Mouse (Mus musculus) brown adipose tissue, adult 24 weeks (tissue): ENCODE results near the gene Hes7. TPM values are rescaled to one million over a fixed set of nuclear protein-coding genes. Genes with fewer than 3 reads are reported as not detected.

Experiments used
- H3K27ac ChIP-seq: fragments of 200-500 bp; replicated peaks from 2 replicates; pipeline ENCODE4 v1.5.1; 2012; ENCODE audit warnings: low read depth, mild to moderate bottlenecking, low read length
- H3K4me1 ChIP-seq: fragments of 200-500 bp; 2 replicates; pipeline ENCODE4 v1.6.1; 2012; ENCODE audit warnings: low read length, mixed read lengths; ENCODE audit not compliant: control insufficient read depth, insufficient read depth, insufficient read length
- H3K4me3 ChIP-seq: fragments of 200-500 bp; 2 replicates; pipeline ENCODE4 v1.5.1; 2012; ENCODE audit warnings: low read depth, mild to moderate bottlenecking, low read length, moderate library complexity; ENCODE audit not compliant: insufficient read depth
- polyA plus RNA-seq: library from polyadenylated mRNA; stranded (reverse); fragments of >200 nt; gene quantifications from 2 replicates; pipeline ENCODE4 v1.2.4, GENCODE M21; 2012; ENCODE audit not compliant: missing spikeins, insufficient read depth, insufficient read length

Gene Hes7
- not detected in 2 replicates for polyA plus RNA-seq

GRCm38 (mm10) chr11:69120221-69121000 is at the start of gene Hes7:
Gene Hes7 (plus strand): TSS chr11:69120404.
- Histone ChIP-seq H3K4me3 (peak within 1 kb of the TSS; percentile 64), H3K4me1 (no peaks in the 10 kb centered on the region; the same call in 1 of the 2 replicates), H3K27ac (no peak within 1 kb of the TSS)

- peak within 1 kb of the TSS; percentile 81 for H3K4me3 ChIP-seq
- peak within 1 kb of the TSS; percentile 79 for H3K27ac ChIP-seq
- peaks cover 5% of the 10 kb centered on the region; the same call in 1 of the 2 replicates for H3K4me1 ChIP-seq
These were observed 49.5 kb upstream of the Hes7 start, which contains the start of gene Tmem107 for GRCm38 (mm10) chr11:69070590-69071222. Gene Tmem107 (plus strand): TSS chr11:69070806.

GRCm38 (mm10) chr11:69071262-69071661 is 48.9 kb upstream of the Hes7 start:
- peaks cover 2% of the 10 kb centered on the region; the same call in 1 of the 2 replicates for H3K4me1 ChIP-seq
- no peak overlapping the region; the same call in 1 of the 2 replicates for H3K27ac ChIP-seq
- peak overlapping the region; percentile 81 for H3K4me3 ChIP-seq

- Histone ChIP-seq H3K4me1 (no peaks in the 10 kb centered on the region), H3K4me3 (no peak overlapping the region; the same call in 1 of the 2 replicates), H3K27ac (no peak overlapping the region)
These were observed 48.0 kb upstream of the Hes7 start for GRCm38 (mm10) chr11:69072234-69072633.

GRCm38 (mm10) chr11:69072666-69073064 is 47.5 kb upstream of the Hes7 start:
- no peak overlapping the region for H3K27ac ChIP-seq
- no peaks in the 10 kb centered on the region for H3K4me1 ChIP-seq
- H3K4me3 ChIP-seq: peak overlapping the region; percentile 11

DNA sequence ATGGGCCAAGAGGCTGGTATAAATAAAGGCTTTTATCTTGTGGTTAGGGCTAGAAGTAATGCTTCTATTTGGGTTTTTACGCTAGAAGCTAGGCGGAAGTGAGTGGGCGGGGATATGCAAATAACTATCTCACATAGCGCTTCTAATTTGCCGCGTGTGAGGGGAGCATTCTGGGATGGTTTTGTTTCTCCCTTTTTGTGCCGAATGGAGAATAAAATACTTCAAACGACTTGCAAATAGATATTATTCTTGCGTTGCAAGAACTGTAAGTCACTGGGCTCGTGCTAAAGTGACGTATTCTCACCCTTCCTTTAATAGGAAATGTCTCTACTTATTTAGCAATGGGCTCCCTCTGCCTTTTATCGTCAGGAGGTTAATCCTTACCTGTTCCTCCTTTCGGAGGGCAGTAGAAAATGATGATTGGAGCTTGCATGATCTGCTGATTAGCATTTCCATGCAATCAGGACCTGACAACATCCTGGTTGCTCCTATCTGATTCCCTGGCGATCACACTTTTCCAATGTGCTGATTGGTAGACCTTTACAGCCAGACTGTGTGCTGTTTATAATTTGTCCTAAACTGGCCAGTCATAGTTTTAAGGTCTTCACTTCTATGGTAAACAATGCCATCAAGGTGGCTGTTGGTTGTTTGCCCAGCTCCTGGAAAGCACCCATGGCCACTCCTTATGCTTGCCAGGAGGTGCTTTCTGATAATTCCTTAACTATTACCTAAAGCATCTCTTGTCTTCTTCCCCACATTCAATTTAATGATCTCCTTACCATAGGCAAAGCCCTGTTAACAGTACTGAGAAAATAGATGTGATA is 46.9 kb upstream of the Hes7 start:
- H3K4me1 ChIP-seq: no peaks in the 10 kb centered on the region
- peak overlapping the region; percentile 95 for H3K27ac ChIP-seq
- peak overlapping the region; percentile 31 for H3K4me3 ChIP-seq

DNA sequence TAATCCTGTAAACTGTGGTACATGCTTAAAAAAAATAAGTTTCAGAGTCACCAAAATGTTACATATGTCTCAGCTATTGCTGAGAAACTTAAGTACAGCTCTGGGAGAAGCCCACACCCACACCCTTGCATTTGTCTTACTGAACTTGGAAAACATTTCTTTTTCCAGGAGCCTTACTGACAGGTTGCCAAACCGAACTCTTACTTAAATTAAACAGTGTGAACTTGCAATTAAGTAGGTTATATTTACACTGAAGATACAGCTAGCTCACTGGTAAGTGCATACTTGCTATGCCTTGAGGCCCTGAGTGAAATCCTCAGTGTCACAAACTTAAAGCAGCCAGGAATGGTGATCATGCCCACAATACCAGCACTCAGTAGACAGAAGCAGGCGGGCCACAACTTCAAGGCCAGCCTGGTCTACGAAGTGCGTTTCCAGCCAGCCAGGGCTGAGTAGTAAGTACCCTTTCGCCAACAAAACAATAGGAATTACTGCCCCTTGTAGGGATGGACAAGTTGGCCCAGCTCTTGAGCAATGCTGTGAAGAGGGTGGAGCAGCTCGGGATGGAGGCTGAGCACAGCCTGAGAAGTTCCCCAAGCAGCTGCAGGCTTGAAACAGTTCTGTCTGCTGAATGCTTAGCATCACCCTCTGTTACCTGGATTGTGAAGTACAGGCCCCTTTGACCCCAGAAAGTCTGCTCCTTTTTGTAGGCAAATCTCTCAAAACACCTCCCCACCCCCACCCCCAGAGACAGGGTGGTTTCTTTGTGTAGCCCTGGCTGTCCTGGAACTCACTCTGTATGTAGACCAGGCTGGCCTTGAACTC is 46.0 kb upstream of the Hes7 start:
- Histone ChIP-seq H3K4me3 (no peak overlapping the region), H3K4me1 (no peaks in the 10 kb centered on the region), H3K27ac (peak overlapping the region; percentile 17; the same call in 1 of the 2 replicates)

DNA sequence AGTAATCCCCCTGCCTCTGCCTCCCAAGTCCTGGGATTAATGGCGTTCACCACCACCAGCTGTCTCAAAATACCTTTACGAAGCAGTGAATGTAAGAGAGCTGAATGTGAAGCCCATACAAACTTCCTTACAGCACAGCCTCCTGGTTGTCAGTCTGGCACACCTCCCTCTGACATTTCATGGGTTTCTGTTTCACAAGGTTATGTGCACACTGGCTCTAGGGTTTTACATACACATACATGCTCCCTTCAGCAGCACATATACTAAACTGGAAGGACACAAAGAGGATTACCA is 45.5 kb upstream of the Hes7 start:
- Histone ChIP-seq H3K4me3 (no peak overlapping the region), H3K4me1 (no peaks in the 10 kb centered on the region), H3K27ac (no peak overlapping the region)

GRCm38 (mm10) chr11:69075764-69076479 is 44.3 kb upstream of the Hes7 start:
- Histone ChIP-seq H3K27ac (no peak overlapping the region), H3K4me3 (no peak overlapping the region), H3K4me1 (no peaks in the 10 kb centered on the region)

DNA sequence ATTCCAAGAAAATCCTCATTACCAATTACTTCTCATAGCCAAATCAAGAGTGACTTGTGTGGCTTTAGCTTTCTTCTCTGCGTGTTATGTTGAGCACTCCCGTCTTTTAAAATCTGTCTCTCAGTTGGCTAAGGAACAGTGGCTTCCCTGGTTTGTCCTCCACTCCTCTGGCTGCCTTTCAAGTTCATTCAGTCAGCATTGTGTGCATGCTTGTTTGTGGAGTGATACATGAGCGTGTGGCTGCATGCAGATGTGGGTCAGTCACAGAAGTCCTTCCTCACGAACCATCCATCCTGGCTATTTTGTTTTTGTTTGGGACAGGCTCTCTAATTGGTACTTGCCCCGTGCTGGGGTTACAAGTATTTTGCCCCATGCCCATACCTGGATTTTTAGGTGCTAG is 43.6 kb upstream of the Hes7 start:
- no peak overlapping the region for H3K27ac ChIP-seq
- H3K4me3 ChIP-seq: no peak overlapping the region
- no peaks in the 10 kb centered on the region for H3K4me1 ChIP-seq

GRCm38 (mm10) chr11:69077316-69077715 is 42.9 kb upstream of the Hes7 start:
- Histone ChIP-seq H3K4me3 (no peak overlapping the region), H3K4me1 (no peaks in the 10 kb centered on the region), H3K27ac (no peak overlapping the region)

DNA sequence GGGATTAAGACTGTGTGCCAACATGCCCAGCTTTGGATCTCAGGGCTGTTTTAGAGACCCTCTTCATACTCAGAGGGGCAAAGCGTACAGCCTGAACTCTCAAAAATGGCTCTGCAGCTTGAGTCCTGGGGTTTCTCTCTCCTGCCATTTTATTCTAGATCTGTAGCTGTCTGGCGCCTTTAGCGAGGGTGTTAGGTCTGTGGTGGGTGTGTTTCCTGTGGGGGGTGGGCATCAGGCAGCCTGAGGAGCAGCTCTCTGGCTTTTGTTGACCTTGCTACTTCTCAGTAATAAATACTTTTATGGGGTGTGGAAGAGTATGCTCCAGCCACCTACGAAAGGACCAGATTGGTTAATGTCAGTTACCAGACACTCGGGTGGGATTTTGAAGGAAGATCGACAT is 42.2 kb upstream of the Hes7 start:
- no peak overlapping the region for H3K4me3 ChIP-seq
- H3K4me1 ChIP-seq: no peaks in the 10 kb centered on the region
- no peak overlapping the region for H3K27ac ChIP-seq

DNA sequence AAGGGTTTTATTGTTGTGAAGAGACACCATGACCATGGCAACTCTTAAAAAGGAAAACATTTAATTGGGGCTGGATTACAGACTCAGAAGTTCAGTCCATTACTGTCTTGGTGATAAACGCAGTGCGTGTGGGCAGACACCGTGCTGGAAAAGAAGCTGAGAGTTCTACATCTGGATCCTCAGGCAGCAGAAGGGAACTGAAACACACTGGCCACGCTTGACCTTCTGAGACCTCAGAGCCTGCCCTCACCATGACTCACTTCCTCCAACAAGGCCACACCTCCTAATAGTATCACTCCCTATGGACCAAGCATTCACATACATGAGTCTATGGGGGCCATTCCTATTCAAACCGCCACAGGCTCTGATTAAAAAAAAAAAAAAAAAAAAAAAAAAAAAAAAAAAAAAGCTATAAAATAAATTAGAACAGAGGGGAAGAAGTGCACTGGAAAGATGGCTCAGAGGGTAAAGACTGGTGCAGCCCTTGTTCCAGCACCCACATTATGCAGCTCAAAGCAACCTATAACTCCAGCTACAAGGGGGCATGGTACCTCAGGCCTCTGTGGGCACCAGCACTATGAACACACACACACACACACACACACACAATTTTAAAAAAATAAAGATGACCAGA is 41.3 kb upstream of the Hes7 start:
- no peaks in the 10 kb centered on the region for H3K4me1 ChIP-seq
- H3K4me3 ChIP-seq: no peak overlapping the region
- H3K27ac ChIP-seq: peak overlapping the region; percentile 53; the same call in 1 of the 2 replicates
